Mouse (Mus musculus) hindbrain, embryonic 14.5 days (tissue): ENCODE data around the gene Ier5. TPM values are rescaled to one million over a fixed set of nuclear protein-coding genes. Genes with fewer than 3 reads are reported as not detected.

Source experiments
- ATAC-seq: fragments of 200-750 bp; cut with Nextera tagmentation; 2 replicates; pipeline ENCODE4 v1.8.0; 2017; ENCODE audit warnings: moderate number of reproducible peaks, mild to moderate bottlenecking, moderate TSS enrichment, moderate library complexity; ENCODE audit not compliant: low FRiP score
- DNase-seq: peaks from one replicate; pipeline ENCODE4 v3.0.0-alpha.2; 2015; ENCODE audit warnings: low spot score
- H3K27ac ChIP-seq: fragments of 300-500 bp; sonication (generic); 2 replicates; pipeline ENCODE4 v1.5.1; 2014; ENCODE audit warnings: mild to moderate bottlenecking, moderate library complexity
- H3K27me3 ChIP-seq: fragments of 300-500 bp; sonication (generic); 2 replicates; pipeline ENCODE4 v1.6.1; 2014; ENCODE audit warnings: mild to moderate bottlenecking, low read length, mixed read lengths; ENCODE audit not compliant: control insufficient read depth, insufficient read depth
- H3K36me3 ChIP-seq: fragments of 300-500 bp; sonication (generic); replicated peaks from 2 replicates; pipeline ENCODE4 v1.6.1; 2014; ENCODE audit not compliant: control insufficient read depth, insufficient read depth
- H3K4me1 ChIP-seq: fragments of 300-500 bp; sonication (generic); replicated peaks from 2 replicates; pipeline ENCODE4 v1.6.1; 2014; ENCODE audit warnings: antibody characterized with exemption, low read length, mixed read lengths; ENCODE audit not compliant: control insufficient read depth, insufficient read depth
- H3K4me2 ChIP-seq: fragments of 300-500 bp; sonication (generic); replicated peaks from 2 replicates; pipeline ENCODE4 v1.6.1; 2014; ENCODE audit warnings: mild to moderate bottlenecking, moderate library complexity
- H3K4me3 ChIP-seq: fragments of 300-500 bp; sonication (generic); replicated peaks from 2 replicates; pipeline ENCODE4 v1.5.1; 2014; ENCODE audit warnings: mild to moderate bottlenecking, low read length
- H3K9ac ChIP-seq: fragments of 300-500 bp; sonication (generic); 2 replicates; pipeline ENCODE4 v1.6.1; 2014
- H3K9me3 ChIP-seq: fragments of 300-500 bp; sonication (generic); 2 replicates; pipeline ENCODE4 v1.6.1; 2016; ENCODE audit warnings: low read length; ENCODE audit not compliant: control insufficient read depth
- WGBS: fragments of 180-500 bp; shearing (Covaris S2); extraction: QIAGEN DNeasy Blood & Tissue Kit; methylation state at CpG from one replicate; pipeline ENCODE4 v1.1.7; 2014; 5-methylcytosine and 5-hydroxymethylcytosine counted together
- polyA plus RNA-seq: library from polyadenylated mRNA; unstranded; fragments of >200 nt; fragmentation: Nextera tagmentation; extraction: Ambion mirVana; gene quantifications from 2 replicates; pipeline ENCODE4 v1.2.1, GENCODE M21; 2014

Gene Ier5
- polyA plus RNA-seq, 1 experiment from 2014 or later = 10.5 TPM

DNA sequence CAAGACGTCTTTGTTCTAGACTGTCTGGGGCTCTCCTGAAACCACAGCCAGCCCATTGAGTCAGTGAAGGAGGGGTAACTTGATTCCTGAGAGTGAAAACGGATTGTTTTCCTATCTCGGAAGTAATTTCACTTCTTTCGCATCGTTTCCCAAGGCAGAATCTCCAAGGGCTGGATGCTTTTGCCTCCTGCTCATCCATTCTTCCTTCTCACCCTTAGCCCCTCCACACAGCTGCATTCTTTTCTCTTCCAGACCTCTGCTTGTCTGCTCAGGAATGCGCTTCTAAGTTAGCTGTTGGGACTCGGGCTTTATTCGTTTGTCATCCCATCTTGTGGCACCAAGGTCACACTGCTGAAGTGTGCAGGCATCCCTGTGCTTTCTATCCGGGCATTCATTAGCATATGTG is 46.7 kb downstream of the Ier5 start:
- Histone ChIP-seq H3K36me3 (no peaks in the 10 kb centered on the region), H3K27ac (peak overlapping the region; percentile 30; the same call in 1 of the 2 replicates), H3K9ac (no peak overlapping the region), H3K4me1 (peaks cover 21% of the 10 kb centered on the region), H3K4me2 (no peak overlapping the region), H3K9me3 (no peaks in the 10 kb centered on the region), H3K4me3 (no peak overlapping the region), H3K27me3 (no peaks in the 10 kb centered on the region)
- 11% methylated on average over 9 of the region's 9 CpGs for WGBS
- no peak for ATAC-seq
- DNase-seq = no peak

DNA sequence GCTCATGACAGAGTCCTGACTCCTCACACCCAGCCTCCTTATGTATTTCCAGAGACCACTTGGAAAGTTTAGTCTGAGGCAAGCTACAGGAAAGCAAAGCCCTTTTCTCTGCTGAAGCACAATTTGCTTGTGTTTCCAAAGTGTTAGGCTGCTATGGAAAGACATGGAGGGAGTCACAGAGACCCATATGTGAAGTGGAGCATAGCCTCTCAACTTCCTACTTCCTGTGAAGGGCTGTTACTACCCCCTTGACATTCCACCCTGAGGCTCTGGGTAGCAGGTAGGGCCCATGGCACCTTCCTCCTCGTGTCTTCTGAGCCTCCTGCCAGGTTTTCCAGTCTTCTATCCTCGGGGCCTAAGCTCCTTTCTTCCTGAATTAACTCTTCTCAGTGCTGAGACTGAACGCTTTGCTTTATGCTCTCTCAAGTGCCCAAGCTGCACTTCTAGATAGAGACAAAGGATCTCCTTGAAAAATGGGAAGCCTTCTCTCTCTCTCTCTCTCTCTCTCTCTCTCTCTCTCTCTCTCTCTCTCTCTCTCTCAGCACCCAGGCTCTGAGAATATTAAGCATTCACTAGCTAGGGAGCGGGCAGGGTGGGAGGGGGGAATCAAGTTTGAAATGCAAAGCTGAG is 47.2 kb downstream of the Ier5 start:
- H3K4me3 ChIP-seq = no peak overlapping the region
- peak overlapping the region; percentile 58 for H3K27ac ChIP-seq
- H3K9me3 ChIP-seq = no peaks in the 10 kb centered on the region
- peaks cover 21% of the 10 kb centered on the region for H3K4me1 ChIP-seq
- 9% methylated on average over 4 of the region's 4 CpGs for WGBS
- no peak overlapping the region for H3K9ac ChIP-seq
- ATAC-seq (no peak), DNase-seq (no peak)
- H3K36me3 ChIP-seq = no peaks in the 10 kb centered on the region
- H3K4me2 ChIP-seq = no peak overlapping the region
- no peaks in the 10 kb centered on the region for H3K27me3 ChIP-seq

DNA sequence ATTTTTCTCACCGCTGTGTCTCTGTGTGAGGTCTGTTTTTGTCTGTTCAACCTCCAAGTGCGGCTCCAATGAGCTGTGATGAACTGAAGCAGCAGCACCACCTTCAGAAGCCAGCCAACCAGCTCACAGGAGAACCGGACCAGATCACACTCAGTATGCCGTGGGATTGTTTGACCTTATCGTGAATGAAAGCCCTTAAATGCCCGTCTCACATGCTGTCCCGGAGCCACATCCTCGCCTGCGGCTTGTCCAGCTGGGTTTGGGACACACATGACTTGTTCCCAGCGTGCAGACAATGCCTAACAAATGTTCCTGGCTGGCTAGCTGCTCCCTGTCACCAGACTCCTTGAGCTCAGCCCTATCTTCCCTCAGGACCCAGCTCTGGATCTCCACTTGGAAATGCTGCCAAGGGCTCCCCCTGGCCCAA is 47.7 kb downstream of the Ier5 start:
- H3K4me3 ChIP-seq = no peak overlapping the region
- peak overlapping the region; percentile 58 for H3K27ac ChIP-seq
- H3K4me1 ChIP-seq = peaks cover 21% of the 10 kb centered on the region
- WGBS = 22% methylated on average over 10 of the region's 10 CpGs
- H3K4me2 ChIP-seq = no peak overlapping the region
- H3K9ac ChIP-seq = no peak overlapping the region
- DNase-seq (no peak), ATAC-seq (no peak)
- no peaks in the 10 kb centered on the region for H3K9me3 ChIP-seq
- H3K27me3 ChIP-seq = no peaks in the 10 kb centered on the region
- no peaks in the 10 kb centered on the region for H3K36me3 ChIP-seq

DNA sequence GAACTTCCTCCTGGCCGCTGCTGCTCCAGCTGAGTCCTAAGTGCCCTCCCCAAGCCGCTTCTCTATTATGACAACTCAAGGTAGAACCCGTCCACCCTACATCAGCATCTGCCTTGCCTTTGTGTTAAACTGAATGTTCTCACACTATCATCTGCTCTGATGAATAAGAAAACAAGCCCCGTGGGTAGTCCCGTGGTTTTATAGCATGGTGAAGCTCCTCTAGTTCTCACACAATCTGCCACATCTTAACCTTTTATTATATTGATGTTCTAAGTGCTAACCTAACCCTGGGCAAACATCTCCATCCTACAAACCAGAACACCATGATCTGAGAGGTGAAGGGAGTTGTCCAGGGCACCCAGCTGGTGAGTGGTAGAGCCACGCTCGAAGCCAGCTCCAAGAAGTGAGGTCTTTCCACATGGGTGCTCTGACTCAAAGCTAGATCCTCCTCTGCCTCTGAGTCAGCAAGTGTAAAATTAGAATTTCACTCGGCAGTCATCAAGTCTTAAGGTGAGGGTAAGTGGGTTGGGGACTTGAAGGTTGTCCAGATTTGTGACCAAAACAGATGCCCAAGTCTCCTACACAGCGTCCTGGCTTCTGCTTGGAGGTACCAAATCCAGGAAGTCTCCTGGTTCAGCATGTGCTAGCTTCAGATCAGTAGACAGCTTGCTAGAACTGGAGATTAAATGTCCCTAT is 48.4 kb downstream of the Ier5 start:
- H3K4me1 ChIP-seq = peaks cover 21% of the 10 kb centered on the region
- no peaks in the 10 kb centered on the region for H3K9me3 ChIP-seq
- H3K4me3 ChIP-seq = no peak overlapping the region
- 82% methylated on average over 9 of the region's 9 CpGs for WGBS
- H3K27ac ChIP-seq = peak overlapping the region; percentile 58; the same call in 1 of the 2 replicates
- DNase-seq (no peak), ATAC-seq (no peak)
- H3K9ac ChIP-seq = no peak overlapping the region
- H3K27me3 ChIP-seq = no peaks in the 10 kb centered on the region
- no peak overlapping the region for H3K4me2 ChIP-seq
- H3K36me3 ChIP-seq = no peaks in the 10 kb centered on the region

DNA sequence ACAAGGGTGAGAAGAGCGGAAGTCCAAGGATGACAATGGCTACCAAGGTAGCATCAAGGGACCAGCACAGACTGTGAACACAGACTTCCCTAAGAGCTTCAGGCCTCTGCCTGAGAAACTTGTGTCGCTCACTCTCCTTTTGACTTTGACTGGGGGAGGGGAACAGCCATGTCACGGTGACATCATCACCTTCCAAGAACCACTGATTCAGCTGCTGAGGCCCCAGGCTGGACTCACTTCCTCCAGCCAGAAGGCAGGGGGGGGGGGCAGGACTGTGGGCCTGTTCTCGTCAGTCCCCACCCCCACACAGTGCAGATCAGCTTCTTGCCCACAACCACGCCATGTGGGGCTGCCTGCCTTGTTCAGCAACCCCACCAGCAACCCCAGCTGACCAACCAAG is 49.3 kb downstream of the Ier5 start:
- Histone ChIP-seq H3K4me1 (peaks cover 21% of the 10 kb centered on the region), H3K4me2 (no peak overlapping the region), H3K4me3 (no peak overlapping the region), H3K27me3 (no peaks in the 10 kb centered on the region), H3K36me3 (no peaks in the 10 kb centered on the region), H3K9ac (no peak overlapping the region), H3K27ac (no peak overlapping the region), H3K9me3 (no peaks in the 10 kb centered on the region)
- DNase-seq (no peak), ATAC-seq (no peak)
- 39% methylated on average over 5 of the region's 5 CpGs for WGBS

DNA sequence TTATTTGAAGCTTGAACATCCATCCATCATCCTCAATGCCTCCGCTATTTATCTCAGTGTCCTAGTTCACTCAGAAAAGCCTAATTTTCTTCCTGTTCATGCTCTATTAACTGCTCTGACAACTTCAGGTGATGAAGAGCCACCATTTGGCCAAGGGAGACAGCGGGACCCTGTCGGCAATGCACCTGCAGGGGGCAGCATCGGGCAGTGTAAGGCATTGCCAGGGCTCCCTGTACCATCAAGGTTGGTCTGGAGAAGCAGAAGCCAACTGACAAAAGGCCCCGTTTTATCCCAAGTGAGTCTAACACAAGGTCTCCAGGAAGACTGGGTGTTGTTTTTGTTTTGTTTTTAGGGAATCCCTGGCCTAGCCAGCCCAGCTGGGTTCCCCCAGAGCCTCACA is 50.5 kb downstream of the Ier5 start:
- WGBS = 4% methylated on average over 5 of the region's 5 CpGs
- Histone ChIP-seq H3K4me2 (no peak overlapping the region), H3K27me3 (no peaks in the 10 kb centered on the region), H3K4me3 (no peak overlapping the region), H3K4me1 (peaks cover 21% of the 10 kb centered on the region), H3K9me3 (no peaks in the 10 kb centered on the region), H3K9ac (no peak overlapping the region), H3K36me3 (no peaks in the 10 kb centered on the region), H3K27ac (no peak overlapping the region)
- DNase-seq = peak; percentile 95
- peak; percentile 87 for ATAC-seq

Other genes with a start within 250 kb of the Ier5 start
- gene Cacna1e, start 215.1 kb downstream of the Ier5 start, polyA plus RNA-seq = 17.7 and 17.8 TPM in 2 replicates
- gene Mr1, start 47.2 kb upstream of the Ier5 start, polyA plus RNA-seq = 2.0 and 2.4 TPM in 2 replicates
- 113 and 117 TPM in 2 replicates for gene Stx6, start 59.1 kb upstream of the Ier5 start, polyA plus RNA-seq
- gene BC034090, start 144.8 kb upstream of the Ier5 start, polyA plus RNA-seq = 4.0 and 4.1 TPM in 2 replicates